Mouse (Mus musculus) embryo, embryonic 9.5 days (tissue): ENCODE data around the gene Vdr.

Source experiments
- DNase-seq: peaks from one replicate; pipeline ENCODE4 v3.0.0-alpha.2; 2017; ENCODE audit errors: extremely low spot score

Vdr gene

GRCm38 (mm10) chr15:97910530-97910929 is at the start of gene Vdr:
Vdr (minus strand) TSS chr15:97910630.
- DNase-seq, result no peak

GRCm38 (mm10) chr15:97956416-97956815 is 46.0 kb upstream of the Vdr start:
- DNase-seq, result no peak

DNA sequence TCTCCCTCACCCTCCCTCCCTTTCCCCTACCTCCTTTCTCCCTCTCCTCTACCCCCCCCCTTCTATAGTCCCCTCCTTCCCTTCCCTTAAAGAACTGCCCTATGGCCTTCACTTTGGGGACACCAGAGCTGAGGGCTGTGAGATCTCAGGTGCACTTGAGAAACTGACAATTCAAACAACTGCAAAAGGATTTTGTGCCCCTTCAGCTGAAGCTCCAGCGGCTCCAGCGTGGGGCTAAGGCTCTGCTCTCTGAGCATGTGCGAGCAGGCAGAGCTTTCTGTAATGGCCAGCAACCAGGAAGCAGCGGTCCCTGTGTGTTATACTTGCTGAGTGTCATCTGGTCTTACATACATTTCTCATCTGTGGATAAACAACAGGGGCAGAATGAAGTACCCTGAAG is 45.3 kb upstream of the Vdr start:
- no peak for DNase-seq

DNA sequence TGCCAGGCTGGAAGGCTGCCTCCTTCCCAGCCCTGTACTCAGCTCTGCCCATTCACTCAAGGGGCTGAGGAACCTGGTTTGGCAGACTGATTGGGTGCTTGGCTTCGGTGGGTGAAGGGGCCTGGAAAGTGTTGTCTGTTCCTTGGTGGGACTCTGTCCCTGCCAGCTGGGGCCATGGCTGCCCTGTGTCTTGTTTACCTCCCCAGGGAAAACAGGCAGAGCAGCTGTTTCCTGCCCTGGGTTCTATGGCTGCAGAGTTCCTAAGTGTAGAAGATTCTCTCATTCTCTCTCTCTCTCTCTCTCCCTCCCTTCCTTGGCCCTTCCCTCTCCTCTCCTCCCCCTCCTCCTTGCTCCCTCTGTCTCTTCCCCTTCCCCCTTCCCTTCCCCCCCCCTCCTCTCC is 44.9 kb upstream of the Vdr start:
- no peak for DNase-seq

DNA sequence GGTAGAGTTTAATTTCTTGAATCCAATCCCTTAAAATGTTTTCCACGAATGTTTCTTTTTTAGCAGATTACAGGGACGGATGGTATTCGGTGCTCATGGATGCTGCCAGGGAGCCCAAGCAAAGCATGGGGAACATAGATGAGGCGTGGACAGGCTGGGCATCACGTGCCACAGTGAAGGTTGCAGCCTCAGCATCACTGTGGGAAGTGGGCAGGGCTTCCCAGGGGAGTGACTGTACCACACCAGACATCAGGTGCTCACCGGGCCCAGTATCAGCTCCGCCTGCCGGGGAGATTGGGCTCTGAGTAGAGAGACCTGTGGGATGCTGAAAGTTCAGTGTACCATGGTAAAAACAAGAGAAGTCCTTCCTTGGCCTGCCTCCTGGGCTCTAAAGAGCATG is 44.2 kb upstream of the Vdr start:
- DNase-seq, result no peak

GRCm38 (mm10) chr15:97952889-97953189 is 42.4 kb upstream of the Vdr start:
- DNase-seq, result no peak

GRCm38 (mm10) chr15:97952137-97952888 is 41.9 kb upstream of the Vdr start:
- DNase-seq, result peak; percentile 82

GRCm38 (mm10) chr15:97950240-97950639 is 39.8 kb upstream of the Vdr start:
- DNase-seq, result no peak

DNA sequence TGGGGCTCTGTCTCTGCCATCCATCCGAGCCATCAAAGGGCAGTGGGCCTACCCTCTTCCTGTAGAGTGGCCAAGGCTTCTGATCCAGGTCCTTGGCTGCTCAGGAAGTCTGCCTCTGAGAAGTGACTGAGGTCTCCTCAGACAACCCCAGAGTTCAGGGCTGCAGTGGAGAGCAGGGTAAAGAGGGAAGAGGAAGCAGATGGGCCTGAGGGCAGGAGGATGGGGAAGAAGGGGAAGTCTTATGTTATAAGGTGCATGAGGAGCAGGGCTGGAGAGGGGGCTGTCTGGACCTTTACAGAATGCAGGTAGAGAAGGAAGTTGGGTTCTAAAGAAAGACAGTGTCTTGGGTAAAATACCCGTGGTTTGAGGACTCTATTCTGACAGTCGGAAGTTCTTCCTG is 39.3 kb upstream of the Vdr start:
- no peak for DNase-seq

- DNase-seq, result no peak
Observed at GRCm38 (mm10) chr15:97948720-97949119, 38.3 kb upstream of the Vdr start.

- no peak for DNase-seq
Observed at GRCm38 (mm10) chr15:97945656-97946315, 35.4 kb upstream of the Vdr start.

DNA sequence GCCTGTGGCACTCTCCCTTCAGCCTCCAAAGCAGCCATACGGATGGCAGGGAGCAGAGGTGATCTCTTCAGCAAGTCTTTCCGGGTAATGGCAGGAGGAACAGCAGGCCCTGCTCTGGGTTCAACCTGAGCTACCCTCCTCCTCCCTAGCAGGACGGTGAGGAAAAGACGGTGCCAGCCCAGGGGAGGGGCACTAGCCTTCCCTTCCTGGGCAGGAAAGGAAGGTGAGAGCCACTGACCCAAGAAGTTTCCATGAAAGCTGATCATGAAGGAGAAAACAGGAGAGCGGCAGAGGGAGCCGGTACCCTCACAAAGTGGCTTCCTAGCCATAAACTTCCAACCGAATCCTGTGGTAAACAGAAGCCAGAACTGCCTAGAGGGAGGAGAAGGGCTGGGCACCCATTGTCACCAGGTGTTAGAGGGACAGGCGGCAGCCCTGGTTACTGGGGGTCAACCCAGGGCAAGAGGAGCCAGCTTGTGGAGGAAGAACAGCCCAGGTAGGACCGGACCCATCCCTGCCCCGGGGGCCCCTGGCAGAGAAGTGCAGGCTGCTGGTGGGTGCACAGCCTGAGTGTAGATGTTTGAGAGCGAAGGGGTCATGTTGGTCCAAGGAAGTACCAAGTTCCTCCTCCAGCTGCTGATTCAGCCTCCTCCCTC is 34.6 kb upstream of the Vdr start:
- DNase-seq, result no peak

DNA sequence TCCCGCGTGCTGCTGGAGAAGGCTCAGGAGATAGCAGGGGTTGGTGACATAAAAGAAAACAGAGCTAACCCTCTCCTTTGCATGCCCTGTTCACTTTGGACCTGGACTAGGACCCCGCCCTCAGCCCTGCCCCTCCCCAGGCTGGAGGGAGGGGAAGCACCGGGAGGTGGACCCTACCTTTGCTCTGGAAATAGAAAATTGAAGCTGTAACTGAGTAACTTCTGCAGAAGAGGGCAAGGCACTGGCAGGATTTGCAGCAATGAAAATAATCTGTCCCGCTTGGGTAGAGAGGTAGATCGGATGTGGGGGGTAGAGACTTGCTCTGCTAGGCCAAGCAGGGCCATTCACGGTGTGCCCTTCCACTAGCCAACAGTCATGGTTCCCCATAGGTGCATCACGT is 32.9 kb upstream of the Vdr start:
- no peak for DNase-seq

GRCm38 (mm10) chr15:97942538-97942937 is 32.1 kb upstream of the Vdr start:
- DNase-seq, result no peak

DNA sequence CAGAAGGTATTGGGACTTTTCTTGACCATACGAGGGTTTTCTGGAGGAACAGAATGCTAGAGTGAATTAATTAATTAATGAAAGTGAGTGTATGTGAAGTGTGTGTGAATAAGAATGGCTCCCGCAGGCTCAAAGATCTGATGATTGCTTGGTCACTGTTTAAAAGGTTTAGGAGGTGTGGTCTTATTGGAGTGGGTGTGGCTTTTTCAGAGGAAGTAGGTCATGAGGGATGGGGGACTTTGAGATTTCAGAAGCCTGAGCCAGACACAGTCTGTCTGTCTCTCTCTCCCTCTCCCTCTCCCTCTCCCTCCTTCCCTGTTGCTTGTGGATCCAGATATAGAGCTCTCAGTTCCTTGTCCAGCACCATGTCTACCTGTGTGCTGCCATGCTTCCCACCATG is 30.9 kb upstream of the Vdr start:
- no peak for DNase-seq

GRCm38 (mm10) chr15:97940088-97940487 is 29.7 kb upstream of the Vdr start:
- DNase-seq, result no peak

GRCm38 (mm10) chr15:97938580-97938979 is 28.1 kb upstream of the Vdr start:
- no peak for DNase-seq

- no peak for DNase-seq
Observed at GRCm38 (mm10) chr15:97932441-97932840, 22.0 kb upstream of the Vdr start.

DNA sequence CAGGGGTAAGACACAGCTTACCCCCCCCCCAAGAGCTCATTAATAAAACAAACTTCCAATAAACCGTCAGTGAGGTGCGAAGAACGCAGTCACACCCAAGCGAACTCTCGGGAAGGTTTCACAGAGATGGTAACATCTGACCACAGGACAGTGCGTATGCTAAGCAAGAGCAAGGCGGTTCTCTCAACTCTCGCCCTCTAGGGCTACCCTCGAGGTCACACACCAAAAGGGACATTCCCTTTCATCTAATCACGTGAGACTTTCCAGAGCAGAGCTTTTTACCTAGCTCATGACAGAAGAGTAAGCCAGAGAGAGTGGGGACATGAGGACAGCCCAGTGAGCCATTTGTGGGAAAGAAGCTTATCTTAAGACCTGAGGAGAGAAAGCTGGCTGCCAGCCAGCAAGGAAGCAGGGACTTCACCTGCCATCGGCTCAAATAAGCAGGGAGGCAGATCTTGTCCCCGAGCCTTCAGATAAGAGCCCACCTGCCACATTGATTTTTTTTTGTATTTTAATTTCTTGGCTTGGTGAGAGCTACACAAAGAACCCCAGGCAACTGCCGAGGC is 18.9 kb upstream of the Vdr start:
- no peak for DNase-seq

- DNase-seq, result no peak
Observed at GRCm38 (mm10) chr15:97927821-97928220, 17.4 kb upstream of the Vdr start.

DNA sequence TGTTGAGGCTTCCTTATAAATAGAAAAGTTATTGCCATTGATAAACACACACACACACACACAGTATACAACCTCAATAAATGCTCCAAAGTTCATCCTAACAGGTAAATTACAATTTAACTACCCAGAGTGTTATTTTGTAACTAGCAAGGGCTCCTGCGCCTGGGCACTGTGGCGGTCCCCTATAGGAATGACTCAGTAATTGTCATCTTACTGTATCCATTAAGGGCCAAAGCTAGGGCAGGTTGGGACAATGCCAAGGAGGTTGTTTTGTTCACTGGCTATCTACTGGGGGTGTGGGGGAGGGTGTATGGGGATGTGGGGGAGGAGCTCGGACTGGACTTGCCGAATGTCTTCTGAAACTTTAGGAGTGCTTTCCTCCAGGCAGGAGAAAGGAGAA is 16.6 kb upstream of the Vdr start:
- no peak for DNase-seq

DNA sequence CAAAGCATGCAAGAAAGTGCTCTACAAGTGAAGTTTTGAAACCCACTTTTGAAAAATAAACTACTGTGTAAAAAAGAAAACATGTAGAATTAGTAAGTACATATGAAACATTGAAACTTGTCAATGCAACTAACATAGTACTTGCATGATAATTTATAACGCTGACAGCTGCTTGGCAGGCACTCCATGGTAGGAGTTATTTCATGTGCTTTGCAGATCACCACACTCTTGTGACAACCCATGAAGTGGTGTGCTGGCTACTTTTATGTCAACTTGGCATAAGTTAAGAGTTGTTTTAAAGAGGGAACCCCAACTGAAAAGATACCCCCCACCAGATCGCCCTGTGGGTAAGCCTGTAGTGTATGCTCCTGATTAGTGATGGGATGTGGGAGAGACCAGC is 12.0 kb upstream of the Vdr start:
- DNase-seq, result no peak

GRCm38 (mm10) chr15:97921796-97922195 is 11.4 kb upstream of the Vdr start:
- DNase-seq, result no peak
